Mouse (Mus musculus) small intestine, adult 2 months (tissue): Measurements from ENCODE around the gene Ext2.

Experiments used
- CTCF ChIP-seq: fragments of 200-500 bp; IDR thresholded peaks from 2 replicates; pipeline ENCODE4 v1.5.1; 2012; ENCODE audit warnings: low read depth, mild to moderate bottlenecking, control low read depth, inconsistent platforms, low read length, moderate library complexity, mixed read lengths; ENCODE audit not compliant: insufficient replicate concordance, insufficient read length; ENCODE audit errors: extremely low read depth
- POLR2A ChIP-seq: fragments of 200-500 bp; IDR thresholded peaks from 2 replicates; pipeline ENCODE4 v1.6.1; 2012; ENCODE audit warnings: low read depth, mild to moderate bottlenecking, control low read depth, inconsistent platforms, low read length, moderate library complexity

DNA sequence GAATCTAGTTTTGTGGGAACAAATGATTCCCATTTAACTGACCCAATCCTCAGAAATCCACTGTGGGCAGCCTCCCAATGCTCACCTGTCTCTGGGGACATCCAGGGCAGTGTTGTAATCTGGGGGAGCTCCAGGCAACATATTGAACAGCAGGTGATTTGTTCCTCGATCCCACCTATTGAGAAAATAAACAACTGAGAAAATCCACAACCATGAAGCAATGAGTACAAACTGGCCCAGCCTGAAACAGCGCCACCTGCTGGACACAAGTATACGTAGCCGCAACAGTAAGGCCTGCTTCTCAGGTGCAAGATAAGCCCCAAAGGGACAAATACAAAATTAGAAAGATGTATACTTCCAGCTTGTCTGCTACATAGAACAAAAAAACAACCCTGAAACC, 10.6 kb downstream of the Ext2 start:
- TF ChIP-seq POLR2A, result no peak
- TF ChIP-seq CTCF, result peak; percentile 91; the same call in 1 of the 2 replicates
